Mouse (Mus musculus) cerebellum, postnatal 25 days (tissue): ENCODE results near the gene Rergl.

Source experiments
- DNase-seq, 2 experiments: peaks; one replicate each; pipeline ENCODE4 v3.0.0; 2021; ENCODE audit warnings: mixed read lengths in 2 of 2

Gene Rergl

DNA sequence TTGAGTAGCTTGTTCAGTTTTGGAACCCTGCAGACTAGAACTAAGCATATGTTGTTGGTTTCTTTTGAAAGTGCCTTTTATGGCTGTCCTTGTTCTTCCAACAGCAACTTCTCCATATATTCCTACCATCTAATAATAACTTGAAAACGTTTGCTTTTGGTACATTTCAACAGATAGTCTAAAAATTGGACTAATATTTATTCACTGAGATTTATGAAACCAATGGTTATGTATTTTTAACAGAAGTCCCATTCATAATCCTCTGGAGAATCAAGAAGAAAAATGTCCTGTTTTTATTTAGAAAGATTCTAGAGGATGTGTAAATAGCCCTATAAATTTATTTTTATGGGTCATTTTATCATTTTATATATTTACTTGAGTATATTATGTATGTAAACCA is at the start of gene Rergl:
TSS of gene Rergl (minus strand) at position 101 of the 400 bp plus-strand sequence.
- no peak for DNase-seq

GRCm38 (mm10) chr6:139538469-139538868 is 36.7 kb upstream of the Rergl start:
- DNase-seq: no peak

DNA sequence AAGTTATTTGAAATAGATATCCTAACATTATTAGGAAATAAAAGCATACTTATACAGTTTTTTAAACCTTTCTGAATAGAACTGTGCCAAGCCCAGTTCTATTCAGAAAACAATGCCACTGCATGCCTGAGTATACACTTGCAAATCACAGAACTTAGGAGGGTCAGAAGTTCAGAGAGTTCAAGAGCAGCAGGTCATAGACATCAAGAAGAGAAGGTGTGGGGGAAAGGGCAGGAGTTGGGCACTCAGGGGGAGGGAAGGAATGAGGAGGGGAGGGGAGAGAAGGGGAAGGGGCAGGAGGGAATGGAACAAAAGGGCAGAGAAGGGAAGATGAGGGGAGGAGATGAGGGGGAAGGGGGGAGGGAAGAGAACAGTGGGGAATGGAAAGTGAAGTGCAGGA is 23.6 kb upstream of the Rergl start:
- DNase-seq: no peak

DNA sequence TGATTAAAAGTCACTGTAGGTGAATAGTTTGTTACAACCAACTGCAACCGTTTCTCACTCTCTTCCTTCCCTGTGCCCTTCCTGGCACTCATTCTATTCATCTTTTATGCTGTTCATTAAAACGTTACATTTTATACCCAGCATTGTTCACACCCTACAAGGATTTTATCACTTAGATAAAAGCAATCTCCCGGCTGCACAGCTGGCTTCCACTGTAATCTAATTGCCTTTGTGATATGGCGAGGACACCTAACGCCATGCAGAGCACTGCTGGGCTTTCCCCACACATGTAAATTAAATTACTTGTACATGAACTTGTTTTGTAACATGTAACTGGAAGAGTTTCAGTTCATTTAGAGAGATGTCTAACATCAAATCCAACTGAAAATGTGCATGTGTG is 22.5 kb upstream of the Rergl start:
- DNase-seq: no peak

GRCm38 (mm10) chr6:139514938-139515510 is 13.2 kb upstream of the Rergl start:
- DNase-seq: peak; percentile 59 to 67

- no peak for DNase-seq
Measured at GRCm38 (mm10) chr6:139479730-139480129, 22.0 kb downstream of the Rergl start.

DNA sequence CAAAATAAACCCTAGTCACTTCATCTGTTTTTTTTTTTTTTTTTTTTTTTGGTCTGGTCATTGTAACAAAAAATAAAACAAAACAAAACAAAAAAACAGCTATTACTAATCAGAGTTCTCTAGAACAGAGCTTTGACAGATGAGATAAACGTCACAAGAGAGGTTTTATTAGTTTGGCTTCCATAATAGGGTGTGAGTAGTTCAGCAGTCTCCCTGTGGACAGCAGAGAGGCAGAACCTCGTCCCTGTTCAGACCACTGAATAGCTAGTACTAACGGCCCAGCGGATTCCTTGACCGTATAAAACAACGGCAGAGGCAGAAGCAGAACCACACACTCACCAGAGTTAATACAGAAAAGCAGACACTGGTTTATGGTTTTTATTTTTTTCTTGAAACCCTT is 36.8 kb downstream of the Rergl start:
- DNase-seq: no peak

GRCm38 (mm10) chr6:139464292-139464691 is 37.5 kb downstream of the Rergl start:
- DNase-seq: no peak

DNA sequence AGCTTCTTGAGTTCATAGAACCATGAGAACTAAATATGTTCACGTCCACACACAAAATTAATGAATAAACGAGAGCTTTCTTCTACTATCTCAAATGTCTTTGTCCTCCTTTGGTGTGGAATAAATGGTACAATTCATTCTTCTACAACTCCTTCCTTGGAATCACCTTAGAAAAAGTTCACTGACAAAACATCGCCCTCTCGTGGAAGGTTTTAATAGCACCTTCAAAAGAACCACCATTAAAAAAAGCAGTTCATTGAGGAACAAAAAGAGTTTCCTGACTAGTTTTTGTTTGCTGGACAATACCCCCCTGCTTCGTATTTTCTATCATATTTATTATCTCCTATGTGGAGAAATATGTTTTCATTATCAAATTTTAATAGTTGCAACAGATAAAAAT is 40.7 kb downstream of the Rergl start:
- DNase-seq: no peak

GRCm38 (mm10) chr6:139460470-139460869 is 41.3 kb downstream of the Rergl start:
- no peak for DNase-seq

DNA sequence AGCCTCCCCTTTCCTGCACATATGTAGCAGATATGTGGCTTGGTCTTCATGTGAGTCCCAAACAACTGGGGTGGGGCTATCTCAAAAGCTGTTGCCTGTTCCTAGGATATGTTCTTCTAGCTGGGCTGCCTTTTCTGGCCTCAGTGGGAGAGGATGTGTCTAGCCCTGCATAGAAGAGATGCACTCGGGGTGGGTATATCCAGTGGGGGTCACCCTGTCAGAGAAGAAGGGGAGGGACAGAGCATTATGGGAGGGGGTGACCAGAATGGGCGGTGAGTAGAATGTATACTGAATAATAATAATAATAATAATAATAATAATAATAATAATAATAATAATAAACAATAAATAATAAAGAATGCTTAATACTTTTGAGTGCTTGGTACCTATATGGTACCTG is 57.8 kb downstream of the Rergl start:
- DNase-seq: no peak
